Mouse (Mus musculus): Measurements from ENCODE around the gene Ctnnb1. TPM values are rescaled to one million over a fixed set of nuclear protein-coding genes. Genes with fewer than 3 reads are reported as not detected.

Gene Ctnnb1
- polyA plus RNA-seq, 1 experiment: 396 TPM

GRCm38 (mm10) chr9:120985009-120985408, 56.0 kb downstream of the Ctnnb1 start:
- TF ChIP-seq CTCF (IDR thresholded peaks at IDR 0.05; ENCODE audit: control insufficient read depth, insufficient read depth, insufficient read length) (no peak), MYOD1 (IDR thresholded peaks at IDR 0.05; ENCODE audit: control insufficient read depth, insufficient read length, low read depth) (no peak), MAX (IDR thresholded peaks at IDR 0.05) (no peak), FOSL1 (IDR thresholded peaks at IDR 0.05; ENCODE audit: insufficient read depth, low read length, poor library complexity, severe bottlenecking) (no peak), MYOG (IDR thresholded peaks at IDR 0.05; ENCODE audit: control insufficient read depth, extremely low read depth, insufficient read length) (no peak), USF1 (IDR thresholded peaks at IDR 0.05; ENCODE audit: low read depth) (no peak), CEBPB (IDR thresholded peaks at IDR 0.05; ENCODE audit: low read depth) (no peak)
- H3K27me3 ChIP-seq (ENCODE audit: control insufficient read depth, insufficient read depth, insufficient read length): no peaks in the 10 kb centered on the region
- H3K79me2 ChIP-seq (ENCODE audit: control insufficient read depth, insufficient read depth): no peaks in the 10 kb centered on the region
- H3ac ChIP-seq (ENCODE audit: control insufficient read depth, insufficient read length, low read depth): no peak overlapping the region
- H3K36me3 ChIP-seq (ENCODE audit: control insufficient read depth, insufficient read depth): no peaks in the 10 kb centered on the region
- no peak overlapping the region for H3K4me3 ChIP-seq (ENCODE audit: insufficient read depth, poor library complexity, severe bottlenecking)
- no peaks in the 10 kb centered on the region for H3K79me3 ChIP-seq (ENCODE audit: low read depth)

- no peaks in the 10 kb centered on the region for H3K79me3 ChIP-seq (ENCODE audit: low read depth)
- TF ChIP-seq MAX (IDR thresholded peaks at IDR 0.05): no peak
- no peak for TF ChIP-seq CTCF (IDR thresholded peaks at IDR 0.05; ENCODE audit: control insufficient read depth, insufficient read depth, insufficient read length)
- TF ChIP-seq USF1 (IDR thresholded peaks at IDR 0.05; ENCODE audit: low read depth): no peak
- no peak for TF ChIP-seq MYOD1 (IDR thresholded peaks at IDR 0.05; ENCODE audit: control insufficient read depth, insufficient read length, low read depth)
- TF ChIP-seq FOSL1 (IDR thresholded peaks at IDR 0.05; ENCODE audit: insufficient read depth, low read length, poor library complexity, severe bottlenecking): no peak
- no peak for TF ChIP-seq MYOG (IDR thresholded peaks at IDR 0.05; ENCODE audit: control insufficient read depth, extremely low read depth, insufficient read length)
- TF ChIP-seq CEBPB (IDR thresholded peaks at IDR 0.05; ENCODE audit: low read depth): no peak
- H3K4me3 ChIP-seq (ENCODE audit: insufficient read depth, poor library complexity, severe bottlenecking): no peak overlapping the region
- H3K27me3 ChIP-seq (ENCODE audit: control insufficient read depth, insufficient read depth, insufficient read length): no peaks in the 10 kb centered on the region
- no peaks in the 10 kb centered on the region for H3K79me2 ChIP-seq (ENCODE audit: control insufficient read depth, insufficient read depth)
- no peak overlapping the region for H3ac ChIP-seq (ENCODE audit: control insufficient read depth, insufficient read length, low read depth)
- no peaks in the 10 kb centered on the region for H3K36me3 ChIP-seq (ENCODE audit: control insufficient read depth, insufficient read depth)
Measured at GRCm38 (mm10) chr9:120985524-120985923, 56.5 kb downstream of the Ctnnb1 start.

GRCm38 (mm10) chr9:120986255-120986654, 57.2 kb downstream of the Ctnnb1 start:
- no peaks in the 10 kb centered on the region for H3K36me3 ChIP-seq (ENCODE audit: control insufficient read depth, insufficient read depth)
- no peak for TF ChIP-seq MYOD1 (IDR thresholded peaks at IDR 0.05; ENCODE audit: control insufficient read depth, insufficient read length, low read depth)
- TF ChIP-seq FOSL1 (IDR thresholded peaks at IDR 0.05; ENCODE audit: insufficient read depth, low read length, poor library complexity, severe bottlenecking): no peak
- no peak for TF ChIP-seq MYOG (IDR thresholded peaks at IDR 0.05; ENCODE audit: control insufficient read depth, extremely low read depth, insufficient read length)
- TF ChIP-seq CEBPB (IDR thresholded peaks at IDR 0.05; ENCODE audit: low read depth): no peak
- TF ChIP-seq MAX (IDR thresholded peaks at IDR 0.05): no peak
- TF ChIP-seq USF1 (IDR thresholded peaks at IDR 0.05; ENCODE audit: low read depth): no peak
- no peak for TF ChIP-seq CTCF (IDR thresholded peaks at IDR 0.05; ENCODE audit: control insufficient read depth, insufficient read depth, insufficient read length)
- no peaks in the 10 kb centered on the region for H3K79me2 ChIP-seq (ENCODE audit: control insufficient read depth, insufficient read depth)
- H3ac ChIP-seq (ENCODE audit: control insufficient read depth, insufficient read length, low read depth): no peak overlapping the region
- no peak overlapping the region for H3K4me3 ChIP-seq (ENCODE audit: insufficient read depth, poor library complexity, severe bottlenecking)
- no peaks in the 10 kb centered on the region for H3K79me3 ChIP-seq (ENCODE audit: low read depth)
- H3K27me3 ChIP-seq (ENCODE audit: control insufficient read depth, insufficient read depth, insufficient read length): no peaks in the 10 kb centered on the region

- no peak overlapping the region for H3ac ChIP-seq (ENCODE audit: control insufficient read depth, insufficient read length, low read depth)
- no peak for TF ChIP-seq CTCF (IDR thresholded peaks at IDR 0.05; ENCODE audit: control insufficient read depth, insufficient read depth, insufficient read length)
- TF ChIP-seq CEBPB (IDR thresholded peaks at IDR 0.05; ENCODE audit: low read depth): no peak
- no peak for TF ChIP-seq MYOG (IDR thresholded peaks at IDR 0.05; ENCODE audit: control insufficient read depth, extremely low read depth, insufficient read length)
- TF ChIP-seq MYOD1 (IDR thresholded peaks at IDR 0.05; ENCODE audit: control insufficient read depth, insufficient read length, low read depth): no peak
- TF ChIP-seq FOSL1 (IDR thresholded peaks at IDR 0.05; ENCODE audit: insufficient read depth, low read length, poor library complexity, severe bottlenecking): no peak
- no peaks in the 10 kb centered on the region for H3K36me3 ChIP-seq (ENCODE audit: control insufficient read depth, insufficient read depth)
- no peaks in the 10 kb centered on the region for H3K79me3 ChIP-seq (ENCODE audit: low read depth)
- H3K4me3 ChIP-seq (ENCODE audit: insufficient read depth, poor library complexity, severe bottlenecking): no peak overlapping the region
- no peaks in the 10 kb centered on the region for H3K79me2 ChIP-seq (ENCODE audit: control insufficient read depth, insufficient read depth)
- no peaks in the 10 kb centered on the region for H3K27me3 ChIP-seq (ENCODE audit: control insufficient read depth, insufficient read depth, insufficient read length)
Measured at GRCm38 (mm10) chr9:120986994-120987393, 58.0 kb downstream of the Ctnnb1 start.

- Histone ChIP-seq H3K79me3 (ENCODE audit: low read depth) (no peaks in the 10 kb centered on the region), H3K27me3 (ENCODE audit: control insufficient read depth, insufficient read depth, insufficient read length) (no peaks in the 10 kb centered on the region), H3K4me3 (ENCODE audit: insufficient read depth, poor library complexity, severe bottlenecking) (no peak overlapping the region), H3K79me2 (ENCODE audit: control insufficient read depth, insufficient read depth) (no peaks in the 10 kb centered on the region), H3K36me3 (ENCODE audit: control insufficient read depth, insufficient read depth) (no peaks in the 10 kb centered on the region), H3ac (ENCODE audit: control insufficient read depth, insufficient read length, low read depth) (no peak overlapping the region)
- TF ChIP-seq MYOD1 (IDR thresholded peaks at IDR 0.05; ENCODE audit: control insufficient read depth, insufficient read length, low read depth): no peak
- TF ChIP-seq MAX (IDR thresholded peaks at IDR 0.05): no peak
- TF ChIP-seq FOSL1 (IDR thresholded peaks at IDR 0.05; ENCODE audit: insufficient read depth, low read length, poor library complexity, severe bottlenecking): no peak
- no peak for TF ChIP-seq CEBPB (IDR thresholded peaks at IDR 0.05; ENCODE audit: low read depth)
- TF ChIP-seq CTCF (IDR thresholded peaks at IDR 0.05; ENCODE audit: control insufficient read depth, insufficient read depth, insufficient read length): no peak
- no peak for TF ChIP-seq USF1 (IDR thresholded peaks at IDR 0.05; ENCODE audit: low read depth)
- no peak for TF ChIP-seq MYOG (IDR thresholded peaks at IDR 0.05; ENCODE audit: control insufficient read depth, extremely low read depth, insufficient read length)
Measured at GRCm38 (mm10) chr9:120988088-120988487, 59.1 kb downstream of the Ctnnb1 start.

All from C2C12 (cell line).